Mouse (Mus musculus) lung, adult 18-20 months (tissue): ENCODE results near the gene Entpd1.
"Not testable (repeated sequence)": the region's sequence is repeated elsewhere in the genome, so short reads cannot be mapped to it uniquely, and the experiment has no call there.

ENCODE experiments used
- DNase-seq, 2 experiments: peaks; one replicate each; pipeline ENCODE4 v3.0.0; 2022; ENCODE audit warnings: mixed read lengths in 2 of 2

The Entpd1 gene

DNA sequence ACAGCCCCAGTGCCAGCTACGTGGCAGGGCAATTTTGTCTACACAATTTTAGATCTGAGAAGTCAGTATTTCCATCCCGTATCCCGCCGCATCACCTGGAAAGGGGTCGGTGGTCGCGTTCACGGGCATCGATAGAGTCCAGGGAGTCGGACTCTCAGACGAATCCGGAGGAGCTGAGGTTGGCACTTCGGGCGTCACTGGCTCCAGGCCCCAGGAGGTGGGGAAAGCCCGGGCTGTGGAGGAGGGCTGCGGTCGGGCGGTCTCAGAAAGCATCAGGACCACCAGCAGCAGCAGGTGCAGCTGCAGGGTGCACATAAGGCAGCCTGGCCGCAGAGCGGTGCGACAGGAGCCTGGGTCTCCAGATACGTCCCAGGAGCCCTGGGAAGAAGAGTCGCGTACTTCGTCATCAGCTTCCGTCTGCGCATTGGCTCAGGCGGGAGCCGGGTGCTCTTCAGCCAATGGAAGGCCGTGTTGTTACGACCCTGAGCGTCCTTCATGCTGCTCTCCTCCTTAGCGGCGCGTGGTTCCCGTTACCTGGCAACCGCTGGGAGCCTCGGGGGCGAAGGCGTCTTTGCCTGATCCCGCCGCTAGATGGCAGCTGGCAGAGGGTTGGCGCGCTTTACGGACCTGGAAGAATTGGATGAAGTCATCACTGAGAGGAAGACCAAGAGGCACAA lies at the start of gene Entpd1, which contains the start of gene Tctn3:
Gene Entpd1, plus strand, starts transcription at position 537 of the 677 bp plus-strand sequence.
Gene Tctn3, minus strand, starts transcription at position 404 of the 677 bp plus-strand sequence.
- DNase-seq, result peak; percentile 96 to 97

DNA sequence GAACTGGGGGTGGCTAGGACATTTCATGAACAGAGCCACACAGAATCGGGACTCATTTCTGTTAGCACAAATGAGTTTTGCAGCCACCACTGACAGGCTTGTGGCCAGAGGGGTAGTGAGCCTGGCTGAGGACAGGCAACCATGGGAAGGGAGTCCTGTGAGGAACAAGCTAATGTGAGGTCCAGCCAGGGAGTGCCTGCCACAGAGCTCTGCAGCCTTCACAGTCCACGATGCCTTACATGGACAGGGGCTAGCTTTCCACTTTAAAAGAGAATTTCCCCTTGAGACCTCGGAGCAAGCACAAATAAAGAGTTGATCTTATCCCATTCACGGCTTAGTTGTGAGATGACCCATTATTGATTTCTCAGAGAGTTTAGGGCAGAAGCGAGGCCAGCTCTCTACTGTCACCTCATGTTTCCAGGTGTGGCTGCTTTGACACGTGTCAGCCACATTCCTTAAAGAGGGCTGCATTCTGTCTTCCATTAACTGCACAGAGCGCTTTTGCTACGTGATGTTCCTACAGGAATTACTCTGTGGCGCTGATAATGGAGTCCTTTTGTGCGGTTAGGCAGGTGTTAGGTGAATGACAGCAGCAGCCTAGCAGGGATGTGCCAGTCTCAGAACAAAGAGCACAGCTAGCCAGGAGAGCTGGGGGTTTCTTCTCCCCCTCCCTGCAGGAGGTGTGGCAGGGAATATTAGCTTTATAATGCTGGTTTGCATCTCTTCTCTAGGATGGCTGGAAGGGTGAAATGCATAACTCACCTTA lies 48.1 kb upstream of the Entpd1 start:
- no peak for DNase-seq

DNA sequence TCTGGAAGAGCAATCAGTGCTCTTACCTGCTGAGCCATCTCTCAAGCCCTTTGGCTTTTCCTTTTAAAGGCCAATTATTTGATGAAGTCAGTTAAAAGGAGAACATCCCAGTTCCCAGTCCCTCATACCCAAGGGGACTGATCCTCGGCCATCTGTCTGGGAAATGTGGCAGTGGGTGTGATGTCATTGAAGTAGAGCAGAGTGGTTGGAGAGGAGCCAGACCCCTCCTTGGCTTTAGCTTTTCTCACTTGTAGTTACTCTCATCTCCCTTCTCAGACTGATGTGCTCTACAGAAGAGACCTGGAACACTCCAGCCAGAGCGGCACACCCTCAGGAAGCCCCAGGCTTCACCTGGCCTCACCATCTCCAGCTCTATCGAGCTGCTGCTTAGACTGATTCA lies 44.5 kb upstream of the Entpd1 start:
- DNase-seq, result no peak

DNA sequence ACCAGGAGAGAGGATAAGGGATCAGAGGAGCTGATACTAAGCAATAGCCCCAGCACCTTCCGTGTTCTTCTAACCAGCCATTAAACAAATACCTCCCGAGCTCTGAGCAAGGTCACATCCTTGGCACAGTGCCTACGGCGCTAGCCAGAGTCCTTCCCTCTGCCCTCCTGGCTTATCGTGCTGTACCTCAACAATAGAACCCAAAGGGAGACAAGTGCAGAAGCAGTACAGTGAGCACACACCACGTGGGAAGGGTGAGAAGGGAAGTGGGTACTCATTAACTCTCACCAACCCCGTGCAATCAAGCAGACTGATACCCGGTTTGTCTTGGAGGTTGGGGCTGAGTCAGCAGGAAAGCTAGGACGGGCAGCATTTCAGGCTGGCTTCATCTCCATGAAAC lies 41.4 kb upstream of the Entpd1 start:
- DNase-seq, result no peak

DNA sequence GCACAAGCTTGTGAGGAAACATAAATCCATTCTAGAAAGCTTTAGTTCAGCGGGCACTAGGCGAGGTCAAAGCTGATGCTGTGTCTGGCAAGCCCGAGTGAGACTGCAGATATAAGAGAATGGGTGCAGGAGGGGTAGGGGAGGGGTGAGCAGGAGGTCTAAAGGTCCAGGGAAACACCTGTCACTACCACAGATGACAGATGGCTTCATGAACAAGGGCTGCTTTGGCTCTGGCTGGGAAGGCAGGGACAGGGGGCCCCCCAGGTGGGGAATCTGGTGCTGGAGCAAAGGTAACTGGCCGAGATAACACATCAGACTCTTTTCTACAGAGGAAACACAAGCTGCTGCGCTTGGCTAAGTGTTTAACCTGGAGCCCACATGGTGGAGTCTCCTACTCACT lies 36.7 kb upstream of the Entpd1 start:
- DNase-seq, result no peak

DNA sequence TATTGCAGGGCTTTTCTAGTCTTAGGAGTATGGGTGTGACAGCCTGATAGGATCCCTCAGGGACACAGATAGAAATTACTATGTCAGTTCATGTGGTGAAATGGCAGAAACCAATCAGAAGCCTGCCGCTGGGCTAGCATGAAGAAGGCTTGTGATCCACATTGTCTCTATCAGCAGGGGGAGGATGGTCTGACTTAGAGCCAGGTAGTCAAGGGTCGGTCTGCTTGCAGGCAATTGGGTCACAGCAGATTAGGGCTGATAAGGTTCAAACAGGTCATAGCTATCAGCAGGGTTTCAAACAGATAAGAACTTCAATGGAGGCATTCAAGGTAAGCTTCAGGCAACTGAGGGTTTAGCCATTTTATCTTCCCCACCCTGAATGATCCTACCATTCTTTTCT lies 31.3 kb upstream of the Entpd1 start:
- no peak for DNase-seq

DNA sequence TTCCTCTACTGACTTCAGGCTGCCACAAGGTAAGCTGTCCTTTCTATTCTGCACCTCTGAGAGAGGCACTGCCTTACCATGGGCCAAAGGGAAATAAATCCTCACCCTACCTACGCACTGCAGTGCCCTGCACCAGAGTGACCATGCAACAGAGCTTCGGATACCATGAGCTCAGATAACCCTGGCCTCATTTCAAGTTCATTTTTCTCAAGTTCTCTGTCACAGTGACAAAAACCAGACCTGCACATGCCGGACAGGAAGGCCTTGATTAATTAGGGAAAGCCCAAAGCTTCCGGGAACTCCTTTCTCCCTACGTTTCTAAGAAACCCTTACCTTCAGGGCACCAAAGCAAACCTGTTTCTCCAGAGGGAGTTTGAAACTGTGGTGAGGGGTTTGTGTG lies 30.5 kb upstream of the Entpd1 start:
- no peak for DNase-seq

DNA sequence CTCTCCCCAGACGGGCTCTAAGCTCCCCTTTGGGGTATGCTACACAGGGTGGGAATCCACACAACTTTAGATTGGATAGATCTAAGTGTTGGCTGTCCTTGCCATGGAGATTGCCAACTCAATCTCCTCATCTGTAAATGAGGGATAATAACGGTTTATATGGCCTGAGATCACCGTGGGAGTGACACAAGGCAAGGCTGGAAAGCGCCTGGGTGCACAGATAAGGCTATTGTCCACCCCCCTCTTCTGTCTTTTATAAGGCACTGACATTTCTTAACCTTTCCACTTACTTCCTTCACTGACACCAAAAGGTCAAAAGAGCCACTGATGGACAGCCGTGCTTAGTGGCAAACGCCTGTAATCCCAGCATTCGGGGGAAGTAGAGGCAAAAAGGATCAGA lies 25.3 kb upstream of the Entpd1 start:
- DNase-seq, result no peak

DNA sequence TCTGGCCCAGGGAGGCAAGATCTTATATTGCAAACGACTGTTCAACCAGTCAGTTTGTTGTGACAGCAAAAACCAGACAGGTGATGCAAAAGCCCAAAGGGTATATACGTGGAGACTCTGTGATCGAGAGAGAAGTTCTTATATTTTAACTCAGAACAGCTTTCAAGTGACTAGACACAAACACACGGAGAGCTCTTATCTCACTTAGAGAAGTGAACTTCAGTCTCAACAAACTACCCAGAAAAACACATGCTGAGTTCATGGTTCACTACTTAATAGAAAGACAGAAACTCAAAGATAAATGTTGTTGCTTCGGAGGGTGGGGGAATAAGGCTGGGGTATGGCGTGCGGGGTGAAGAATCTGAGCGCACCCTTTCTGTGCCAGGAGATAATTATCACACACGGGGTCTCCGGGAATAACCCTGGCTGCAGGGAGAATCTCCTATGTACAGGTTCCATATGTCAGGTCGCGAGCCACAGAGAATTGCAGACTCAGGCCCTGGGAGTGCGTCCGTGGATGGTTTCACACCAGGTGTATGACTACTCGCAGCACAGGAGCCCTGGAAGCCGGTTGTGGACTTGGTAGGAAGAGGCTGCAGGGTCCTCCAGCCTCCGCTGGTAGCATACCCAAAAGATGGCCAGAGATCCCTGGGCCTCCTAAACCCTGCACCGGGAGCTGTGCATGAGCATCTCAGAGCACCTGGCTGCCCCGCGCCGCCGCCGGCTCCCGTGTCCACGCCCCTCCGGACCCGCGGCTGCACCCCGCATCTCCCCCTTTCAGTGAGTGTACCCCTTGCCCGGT lies 24.5 kb upstream of the Entpd1 start:
- DNase-seq, result no peak

DNA sequence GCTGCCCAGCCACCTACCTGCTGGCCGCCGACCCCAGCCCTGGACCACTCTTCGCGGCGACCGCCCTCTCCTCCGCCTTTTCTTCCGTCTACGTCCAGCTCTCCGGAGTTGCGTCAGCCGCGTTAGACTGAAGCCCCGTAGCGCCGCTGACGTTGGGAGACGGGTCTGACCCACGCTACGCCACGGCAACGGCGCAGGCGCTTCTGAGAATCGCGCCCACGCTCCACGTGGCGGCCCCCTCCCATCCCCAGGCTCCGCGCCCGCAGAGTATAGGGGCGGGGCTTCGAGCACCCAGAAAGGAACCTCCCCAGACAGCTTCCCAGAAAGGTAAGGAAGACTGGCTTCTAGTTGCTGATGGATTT lies 23.9 kb upstream of the Entpd1 start, which contains the start of gene Aldh18a1:
Gene Aldh18a1, minus strand, starts transcription at position 171 of the 362 bp plus-strand sequence.
- DNase-seq, result peak; percentile 90 to 92

DNA sequence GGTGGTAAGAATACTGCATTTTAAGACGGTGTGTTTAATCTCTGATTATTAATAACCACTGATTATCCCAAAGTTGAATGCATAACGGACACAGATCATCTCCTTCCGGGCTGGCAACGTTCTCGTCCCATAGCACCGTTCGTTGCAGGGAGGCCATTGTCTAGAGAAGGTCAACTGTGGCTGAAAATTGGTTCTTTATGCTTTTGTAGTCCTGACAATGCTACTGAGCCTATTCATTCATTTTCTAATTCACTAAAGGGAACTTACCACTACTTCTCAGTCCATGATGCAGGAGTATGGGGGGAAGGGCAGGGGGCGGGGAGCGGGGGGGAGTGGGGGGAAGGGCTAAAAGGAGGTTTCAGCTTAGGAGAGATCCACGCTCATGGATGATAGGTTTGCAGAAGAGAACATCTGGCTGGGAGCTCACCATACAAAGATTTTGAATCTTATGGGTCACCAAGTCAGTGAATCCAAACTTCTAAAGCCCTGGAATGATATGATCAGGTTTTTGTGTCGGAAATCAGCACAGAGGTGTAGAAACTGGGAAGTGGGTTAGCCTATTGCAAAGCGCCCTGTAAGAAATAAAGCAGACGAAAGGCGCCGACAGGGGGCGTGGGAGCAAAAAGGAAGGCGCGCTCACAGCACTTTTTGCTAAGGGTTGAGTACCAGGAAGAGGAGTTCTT lies 23.2 kb upstream of the Entpd1 start:
- peak; percentile 88 to 90 for DNase-seq

DNA sequence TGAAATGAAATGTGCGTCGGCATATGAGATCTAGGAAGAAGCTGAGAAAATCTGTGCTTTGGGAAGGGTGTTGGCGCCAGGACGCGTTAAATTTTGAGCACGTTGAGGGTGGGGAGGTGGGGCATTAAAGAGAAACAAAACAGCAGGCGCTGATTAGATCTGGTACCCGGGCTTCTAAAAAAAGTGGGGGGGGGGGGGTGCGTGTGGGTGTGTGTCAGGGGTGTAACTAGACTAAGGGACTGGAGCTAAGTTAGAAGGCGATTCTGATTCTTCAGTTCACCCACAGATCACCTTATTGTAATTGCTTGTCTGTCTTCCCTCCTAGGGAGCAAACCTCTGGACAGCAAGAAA lies 22.7 kb upstream of the Entpd1 start:
- DNase-seq, result no peak

DNA sequence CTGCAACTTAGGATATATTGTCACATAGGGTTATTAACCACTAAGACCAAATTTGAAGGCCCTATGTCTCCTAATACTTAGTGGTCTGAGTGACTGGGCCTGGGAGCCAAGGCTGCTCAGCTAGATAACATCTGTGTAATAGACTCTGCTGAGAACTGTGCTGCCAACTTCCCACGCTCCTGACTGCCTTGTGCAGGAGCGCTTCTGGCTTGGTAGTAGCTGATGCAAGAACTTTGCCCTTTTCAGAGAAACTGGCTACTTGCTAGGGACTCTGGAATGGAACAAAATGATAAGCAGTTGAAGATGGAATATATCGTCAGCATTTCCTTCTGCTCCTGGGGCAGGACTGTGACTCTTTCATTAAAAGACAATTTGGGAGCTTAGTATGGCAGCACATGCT lies 16.9 kb upstream of the Entpd1 start:
- DNase-seq, result no peak

DNA sequence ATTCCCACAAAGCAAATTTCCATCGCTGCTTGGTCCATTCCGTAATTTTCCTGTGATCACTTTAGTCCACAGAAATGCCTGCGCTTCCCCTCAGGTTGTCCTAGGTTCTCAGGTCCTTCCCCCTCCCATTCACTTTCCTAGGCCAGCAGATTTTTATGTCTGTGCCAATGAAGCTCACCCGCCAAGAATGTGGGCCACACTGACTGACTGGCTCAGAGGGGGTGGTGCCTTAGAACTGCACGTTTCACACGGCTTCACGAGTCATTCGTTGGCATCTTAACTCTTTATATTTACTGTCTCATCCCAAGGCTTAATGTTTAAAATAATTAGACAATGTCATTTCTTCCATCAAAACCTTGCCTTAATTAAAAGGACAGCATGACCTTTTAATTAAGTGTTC lies 16.3 kb upstream of the Entpd1 start:
- no peak for DNase-seq

DNA sequence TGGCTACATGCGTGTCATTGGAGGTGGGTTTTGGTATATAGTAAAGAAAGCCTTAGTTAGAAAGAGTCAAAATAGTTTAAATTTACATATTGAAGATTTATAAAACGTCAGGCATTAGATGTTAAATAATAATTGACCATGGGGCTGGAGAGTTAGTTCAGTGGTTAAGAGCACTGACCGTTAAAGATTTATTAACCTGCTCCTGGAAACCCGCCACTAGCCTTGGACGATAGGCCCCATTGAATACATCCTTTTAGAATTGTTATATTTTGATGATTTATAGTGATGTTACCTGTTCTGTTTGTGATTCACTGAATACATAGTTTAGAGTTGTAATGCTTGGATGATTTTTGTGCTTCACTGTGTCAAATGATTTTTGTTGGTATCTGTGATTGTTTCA lies 11.3 kb upstream of the Entpd1 start:
- DNase-seq, result not testable (repeated sequence)

DNA sequence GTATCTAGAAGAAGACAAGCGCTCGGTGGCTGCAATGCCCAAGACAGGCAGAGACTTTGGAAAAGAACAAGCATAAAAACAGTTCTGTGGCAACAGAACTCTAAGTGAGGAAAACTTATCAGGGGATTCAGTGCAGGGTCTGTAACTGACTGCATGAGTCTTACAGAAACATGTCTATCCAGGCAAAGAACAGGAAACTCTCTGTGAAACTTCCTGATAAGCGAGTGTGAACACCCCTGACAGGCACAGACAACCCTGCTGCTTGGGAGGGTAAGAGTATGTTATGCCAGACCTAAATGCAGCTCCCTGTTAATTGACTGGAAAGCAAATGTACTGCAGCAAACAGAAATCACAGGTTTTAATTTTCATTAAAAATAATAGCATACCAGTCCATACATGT lies 10.3 kb upstream of the Entpd1 start:
- DNase-seq, result no peak

DNA sequence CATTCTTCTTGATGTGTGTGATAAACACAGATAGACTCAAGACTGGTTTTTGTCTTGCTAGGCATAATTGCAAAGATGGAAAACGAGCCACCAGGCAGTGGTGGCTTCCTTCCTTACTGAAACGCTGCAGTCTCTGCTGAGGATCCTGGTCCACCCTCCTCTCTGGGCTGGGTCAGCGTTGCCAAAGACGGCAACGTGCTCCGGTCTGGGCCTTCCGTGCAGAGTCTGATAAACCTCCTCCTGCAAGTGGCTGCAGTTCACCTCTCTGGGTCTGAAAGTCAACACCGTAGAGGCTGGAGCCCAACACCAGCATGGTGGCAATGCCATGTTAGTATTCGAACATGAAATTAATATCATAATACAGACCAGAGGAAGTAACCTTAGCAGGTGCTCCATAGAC lies 7.0 kb upstream of the Entpd1 start:
- DNase-seq, result no peak

DNA sequence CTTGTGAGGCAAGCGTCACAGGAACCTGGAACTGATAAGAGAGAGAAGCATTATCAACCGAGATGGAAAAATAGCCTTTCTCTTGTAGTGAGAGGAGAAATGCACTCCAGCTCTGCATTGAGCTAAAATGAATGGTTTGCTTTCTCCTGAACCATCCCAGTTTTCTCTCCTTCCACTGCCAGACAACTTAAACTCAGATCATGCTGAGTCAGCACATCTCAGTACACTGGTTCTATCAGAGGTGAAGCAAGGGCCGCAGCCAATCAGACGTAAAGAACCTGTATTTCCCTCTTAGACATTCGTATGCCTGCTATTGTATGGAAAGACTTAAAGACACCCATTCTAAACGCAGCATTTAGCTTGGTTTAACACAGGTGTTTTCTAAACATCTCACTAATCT lies 4.5 kb upstream of the Entpd1 start:
- DNase-seq, result no peak

DNA sequence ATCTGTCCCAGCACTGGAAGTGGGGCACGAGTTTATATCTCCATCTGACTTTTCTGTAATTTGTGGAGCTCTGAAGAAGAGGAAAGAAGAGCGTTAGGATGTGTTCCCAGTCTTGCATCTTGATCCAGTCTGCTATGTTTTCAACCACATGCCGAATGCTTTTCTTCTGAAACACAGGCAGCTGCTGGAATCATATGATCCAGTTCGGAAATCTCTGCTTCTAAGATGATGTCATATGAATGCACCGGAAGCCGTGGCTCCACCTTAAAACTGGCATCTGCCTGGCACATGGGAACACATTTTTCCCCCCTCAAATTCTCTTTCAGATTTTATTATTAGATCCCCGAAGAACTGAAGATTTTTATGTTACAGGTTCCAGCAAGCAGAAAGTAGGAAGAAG lies 2.6 kb downstream of the Entpd1 start:
- DNase-seq, result no peak

DNA sequence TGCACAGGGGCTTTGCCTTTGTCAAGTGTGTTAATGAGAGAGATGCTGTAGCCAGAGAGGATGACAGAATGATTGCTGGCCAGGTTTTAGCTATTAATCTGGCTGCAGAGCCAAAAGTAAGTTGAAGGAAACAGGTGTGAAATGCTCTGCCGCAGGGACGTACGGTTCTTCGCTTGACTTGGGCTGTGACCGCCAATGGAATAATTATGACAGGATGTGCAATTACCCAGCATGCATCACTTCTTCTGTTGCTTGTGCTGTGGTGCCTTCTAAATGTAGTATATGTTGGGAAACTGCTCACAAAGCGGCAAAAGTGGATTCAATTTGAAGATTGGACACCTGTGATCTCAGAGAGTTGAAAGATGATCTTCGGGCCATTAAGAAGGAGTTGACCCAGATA lies 3.9 kb downstream of the Entpd1 start:
- no peak for DNase-seq

DNA sequence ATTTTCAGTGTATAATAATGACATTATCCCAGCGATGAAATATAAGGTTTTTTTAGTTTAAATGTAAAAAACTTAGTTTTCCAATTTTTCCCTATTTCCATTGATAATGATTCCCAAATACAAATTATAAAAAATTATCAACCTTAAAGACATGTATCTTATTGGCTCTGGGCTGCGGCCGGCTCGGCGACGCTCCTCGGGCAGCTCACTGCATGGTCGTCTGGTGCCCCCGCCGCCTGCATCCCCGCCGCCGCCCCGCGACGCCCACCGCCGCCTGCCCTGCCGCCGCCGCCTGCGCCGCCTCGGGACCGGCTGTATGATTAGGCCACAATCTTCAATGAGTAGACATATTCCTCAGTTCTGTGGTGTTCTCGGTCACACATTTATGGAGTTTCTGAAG lies 9.4 kb downstream of the Entpd1 start:
- DNase-seq, result not testable (repeated sequence)

DNA sequence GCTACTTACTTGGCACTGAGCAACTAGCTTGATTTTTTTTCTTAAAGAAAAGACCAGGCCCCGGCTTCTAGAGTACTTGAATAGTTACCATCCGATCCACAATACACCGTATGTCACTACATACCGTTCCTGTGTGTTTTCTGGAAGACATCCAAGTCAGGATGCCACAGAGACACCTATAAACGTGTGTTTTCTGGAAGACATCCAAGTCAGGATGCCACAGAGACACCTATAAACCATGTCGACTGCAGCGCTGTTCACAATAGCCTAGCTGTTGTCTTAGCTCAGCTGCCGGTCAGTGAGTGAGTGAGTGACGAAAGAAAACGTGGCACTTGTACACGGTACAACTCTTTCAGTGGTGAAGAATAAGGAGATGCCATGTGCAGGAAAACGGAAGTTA lies 13.8 kb downstream of the Entpd1 start:
- DNase-seq, result no peak

DNA sequence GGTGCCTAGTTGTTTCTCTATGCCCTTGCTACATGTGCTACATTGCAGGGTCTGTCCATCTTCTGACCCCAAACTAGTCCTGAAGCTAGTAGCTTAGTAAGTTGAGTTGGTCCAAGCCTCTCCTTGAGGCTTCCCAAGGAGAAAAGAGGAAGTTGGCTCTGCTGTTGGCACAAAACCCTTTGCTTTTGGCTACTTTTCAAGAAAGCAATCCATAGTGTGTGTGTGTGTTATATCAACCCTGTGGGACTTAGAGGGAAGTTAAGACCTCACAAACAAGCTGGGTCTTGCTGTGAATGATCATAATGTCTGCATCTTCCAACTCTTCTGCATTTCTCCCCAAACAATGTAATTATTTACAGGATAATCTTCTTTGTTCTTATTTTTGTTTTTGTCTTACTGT lies 16.8 kb downstream of the Entpd1 start:
- no peak for DNase-seq
